Mouse (Mus musculus) heart, embryonic 12.5 days (tissue): ENCODE data around the gene Fbn1. TPM values are rescaled to one million over a fixed set of nuclear protein-coding genes. Genes with fewer than 3 reads are reported as not detected.

Experiments used
- ATAC-seq: fragments of 200-750 bp; cut with Nextera tagmentation; 2 replicates; pipeline ENCODE4 v1.8.0; 2017; ENCODE audit warnings: moderate TSS enrichment, moderate library complexity; ENCODE audit not compliant: insufficient number of reproducible peaks, low FRiP score
- H3K27ac ChIP-seq: fragments of 300-500 bp; sonication (generic); 2 replicates; pipeline ENCODE4 v1.5.1; 2016; ENCODE audit warnings: mild to moderate bottlenecking, moderate library complexity; ENCODE audit not compliant: poor library complexity, severe bottlenecking
- H3K27me3 ChIP-seq: fragments of 300-500 bp; sonication (generic); replicated peaks from 2 replicates; pipeline ENCODE4 v1.6.1; 2016; ENCODE audit warnings: mild to moderate bottlenecking, moderate library complexity
- H3K36me3 ChIP-seq: fragments of 300-500 bp; sonication (generic); 2 replicates; pipeline ENCODE4 v1.6.1; 2016; ENCODE audit warnings: mild to moderate bottlenecking, moderate library complexity
- H3K4me1 ChIP-seq: fragments of 300-500 bp; sonication (generic); replicated peaks from 2 replicates; pipeline ENCODE4 v1.6.1; 2016; ENCODE audit warnings: mild to moderate bottlenecking
- H3K4me2 ChIP-seq: fragments of 300-500 bp; sonication (generic); 2 replicates; pipeline ENCODE4 v1.6.1; 2016; ENCODE audit warnings: mild to moderate bottlenecking, moderate library complexity
- H3K4me3 ChIP-seq: fragments of 300-500 bp; sonication (generic); 2 replicates; pipeline ENCODE4 v1.5.1; 2016; ENCODE audit warnings: mild to moderate bottlenecking
- H3K9ac ChIP-seq: fragments of 300-500 bp; sonication (generic); 2 replicates; pipeline ENCODE4 v1.6.1; 2016; ENCODE audit warnings: mild to moderate bottlenecking, moderate library complexity
- H3K9me3 ChIP-seq: fragments of 300-500 bp; sonication (generic); replicated peaks from 2 replicates; pipeline ENCODE4 v1.6.1; 2016; ENCODE audit warnings: mild to moderate bottlenecking, moderate library complexity
- WGBS: fragments of 180-500 bp; shearing (Covaris S2); methylation state at CpG from one replicate; pipeline ENCODE4 v1.1.7; 2016; 5-methylcytosine and 5-hydroxymethylcytosine counted together
- polyA plus RNA-seq: library from polyadenylated mRNA; unstranded; fragments of >200 nt; fragmentation: Nextera tagmentation; extraction: Ambion mirVana; gene quantifications from 2 replicates; pipeline ENCODE4 v1.2.1, GENCODE M21; 2016

Gene Fbn1
- polyA plus RNA-seq, 1 experiment from 2014 or later = 38.8 TPM

DNA sequence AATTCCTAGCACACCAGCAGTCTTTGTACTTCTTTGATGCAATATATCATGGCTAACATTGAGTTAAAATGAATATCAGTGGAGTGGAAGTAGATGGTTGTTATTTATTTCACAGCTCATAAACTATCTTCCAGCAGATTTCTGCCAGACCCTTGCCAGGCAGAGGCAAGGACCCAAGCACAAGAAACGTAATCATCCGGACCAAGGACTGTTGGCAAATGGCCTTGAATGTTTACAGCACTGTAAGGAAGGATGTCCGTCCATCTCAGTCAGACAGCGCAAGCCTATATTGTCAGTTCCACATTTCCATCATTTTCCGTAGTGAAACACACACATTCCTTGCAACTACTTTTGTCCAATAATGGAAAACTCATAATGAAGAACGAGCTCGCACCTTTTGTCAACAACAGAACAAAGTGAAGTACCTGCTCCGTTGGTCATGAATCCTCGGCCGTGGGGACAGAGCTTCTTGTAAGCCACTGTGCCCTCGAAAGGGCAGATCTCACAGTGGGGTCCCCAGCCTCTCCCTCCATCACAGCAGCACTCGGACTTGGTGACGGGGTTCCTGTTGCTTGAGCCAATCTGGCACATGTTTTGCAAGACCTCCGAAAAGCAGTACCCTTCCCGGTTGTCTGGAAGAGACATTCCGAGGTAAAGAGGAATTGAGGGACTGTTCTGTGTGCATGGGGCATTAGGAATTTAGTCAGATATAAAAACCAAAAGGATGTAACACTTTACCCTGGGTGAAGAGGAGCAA lies 193.4 kb downstream of the Fbn1 start:
- Histone ChIP-seq H3K9ac (no peak overlapping the region), H3K4me1 (peaks cover 6% of the 10 kb centered on the region), H3K4me3 (no peak overlapping the region), H3K4me2 (no peak overlapping the region), H3K27ac (no peak overlapping the region), H3K27me3 (no peaks in the 10 kb centered on the region), H3K9me3 (no peaks in the 10 kb centered on the region), H3K36me3 (peaks cover 69% of the 10 kb centered on the region)
- 87% methylated on average over 16 of the region's 16 CpGs for WGBS
- ATAC-seq = no peak

DNA sequence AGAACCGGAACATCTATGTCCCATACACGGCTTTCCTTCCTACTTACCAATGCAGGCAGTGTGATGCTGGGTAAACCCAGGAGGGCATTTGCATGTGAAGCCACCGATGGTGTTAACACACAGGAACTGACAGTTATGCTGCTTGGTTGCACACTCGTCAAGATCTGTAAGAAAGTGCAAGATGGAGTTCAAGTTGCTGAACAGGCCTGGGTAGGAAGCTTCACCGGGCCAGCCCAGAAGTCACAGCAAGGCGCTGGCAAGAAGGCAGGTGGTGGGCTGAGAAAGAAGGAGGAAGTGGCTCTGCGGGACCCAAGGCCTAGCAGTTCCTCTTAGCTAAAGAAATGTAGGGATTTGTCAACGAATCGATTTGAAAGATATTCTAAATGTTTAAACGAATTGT lies 198.1 kb downstream of the Fbn1 start:
- H3K9ac ChIP-seq = no peak overlapping the region
- H3K27me3 ChIP-seq = no peaks in the 10 kb centered on the region
- H3K27ac ChIP-seq = no peak overlapping the region
- peaks cover 71% of the 10 kb centered on the region for H3K36me3 ChIP-seq
- no peak overlapping the region for H3K4me2 ChIP-seq
- H3K4me3 ChIP-seq = no peak overlapping the region
- WGBS = 85% methylated on average over 10 of the region's 10 CpGs
- ATAC-seq = no peak
- no peaks in the 10 kb centered on the region for H3K4me1 ChIP-seq
- H3K9me3 ChIP-seq = no peaks in the 10 kb centered on the region

DNA sequence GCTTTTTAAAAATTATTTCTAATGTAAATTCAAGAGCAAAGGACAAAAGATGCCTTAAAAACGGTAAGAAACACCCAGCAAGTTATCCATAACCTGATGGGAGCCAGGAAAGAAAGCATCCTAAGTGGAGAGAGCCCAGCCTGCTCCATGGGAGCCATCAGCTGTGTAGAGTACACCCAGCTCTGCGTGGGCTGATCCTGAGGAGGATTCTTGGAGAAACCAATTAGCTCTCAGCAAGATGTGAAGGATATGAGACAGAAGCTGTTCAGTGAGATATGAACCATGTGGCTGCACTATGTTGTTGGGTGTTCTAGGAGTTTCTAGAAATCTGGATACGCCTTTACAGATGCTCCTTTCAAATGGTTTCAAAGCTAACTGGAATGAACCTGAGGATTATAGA lies 202.1 kb downstream of the Fbn1 start:
- Histone ChIP-seq H3K9ac (no peak overlapping the region), H3K4me3 (no peak overlapping the region), H3K27ac (no peak overlapping the region), H3K9me3 (no peaks in the 10 kb centered on the region), H3K4me1 (no peaks in the 10 kb centered on the region), H3K4me2 (no peak overlapping the region), H3K27me3 (no peaks in the 10 kb centered on the region), H3K36me3 (peaks cover 70% of the 10 kb centered on the region)
- WGBS = 80% methylated on average over 3 of the region's 3 CpGs
- no peak for ATAC-seq

DNA sequence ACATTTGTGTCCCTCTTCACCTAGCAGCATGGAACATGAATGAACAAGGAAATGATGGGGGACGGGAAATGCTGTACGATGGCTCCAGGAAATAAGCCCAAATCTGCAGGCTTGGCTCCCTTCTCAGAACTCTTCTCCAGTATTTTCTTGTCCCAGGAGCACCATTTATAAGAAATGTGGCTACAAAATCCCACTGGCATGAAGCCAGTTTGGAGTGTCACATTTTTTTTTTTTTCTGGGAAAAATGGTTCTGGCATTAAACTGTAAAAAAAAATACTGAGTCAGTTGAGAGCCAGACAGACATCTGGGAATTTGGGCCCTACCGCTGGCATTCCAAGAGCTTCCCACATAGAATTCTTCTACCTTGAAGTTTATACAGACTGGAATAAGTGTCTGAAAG lies 203.0 kb downstream of the Fbn1 start:
- H3K4me2 ChIP-seq = no peak overlapping the region
- no peak for ATAC-seq
- H3K9ac ChIP-seq = no peak overlapping the region
- 85% methylated on average over 3 of the region's 3 CpGs for WGBS
- no peaks in the 10 kb centered on the region for H3K27me3 ChIP-seq
- no peaks in the 10 kb centered on the region for H3K4me1 ChIP-seq
- no peak overlapping the region for H3K27ac ChIP-seq
- H3K36me3 ChIP-seq = peaks cover 70% of the 10 kb centered on the region
- no peak overlapping the region for H3K4me3 ChIP-seq
- H3K9me3 ChIP-seq = no peaks in the 10 kb centered on the region

DNA sequence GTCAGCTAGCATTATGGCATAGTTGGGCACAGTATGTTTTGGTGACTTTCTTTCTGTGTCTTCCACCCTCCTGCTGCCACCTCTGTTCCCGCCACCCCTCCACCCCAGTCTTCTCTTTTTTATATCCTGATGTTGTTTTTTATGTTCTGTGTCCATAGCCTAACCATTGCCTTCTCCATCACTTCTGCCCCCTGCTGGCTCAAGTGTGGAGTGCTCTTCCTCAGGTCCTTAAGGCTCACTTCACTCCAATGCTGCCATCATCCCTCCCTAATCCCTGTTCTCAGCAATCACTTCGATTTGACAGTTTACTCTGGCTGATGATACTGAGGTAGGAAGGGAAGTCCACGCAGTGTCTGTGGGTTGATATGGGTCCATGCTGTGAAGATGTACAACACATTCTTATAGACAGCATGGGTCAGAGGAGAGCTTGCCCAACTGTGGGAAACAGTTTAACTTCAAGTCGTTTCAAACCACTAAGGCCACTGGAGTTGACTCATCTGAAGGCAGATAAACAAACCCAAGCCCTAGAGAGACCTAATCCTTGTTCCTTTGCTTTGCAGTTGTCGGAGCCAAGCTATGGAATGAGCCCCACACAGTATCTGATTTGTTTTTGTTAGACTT lies 203.9 kb downstream of the Fbn1 start:
- H3K9me3 ChIP-seq = no peaks in the 10 kb centered on the region
- H3K4me3 ChIP-seq = no peak overlapping the region
- no peak overlapping the region for H3K27ac ChIP-seq
- no peaks in the 10 kb centered on the region for H3K4me1 ChIP-seq
- no peak overlapping the region for H3K4me2 ChIP-seq
- no peak overlapping the region for H3K9ac ChIP-seq
- no peak for ATAC-seq
- H3K27me3 ChIP-seq = no peaks in the 10 kb centered on the region
- 58% methylated on average over 5 of the region's 5 CpGs for WGBS
- H3K36me3 ChIP-seq = peaks cover 61% of the 10 kb centered on the region

DNA sequence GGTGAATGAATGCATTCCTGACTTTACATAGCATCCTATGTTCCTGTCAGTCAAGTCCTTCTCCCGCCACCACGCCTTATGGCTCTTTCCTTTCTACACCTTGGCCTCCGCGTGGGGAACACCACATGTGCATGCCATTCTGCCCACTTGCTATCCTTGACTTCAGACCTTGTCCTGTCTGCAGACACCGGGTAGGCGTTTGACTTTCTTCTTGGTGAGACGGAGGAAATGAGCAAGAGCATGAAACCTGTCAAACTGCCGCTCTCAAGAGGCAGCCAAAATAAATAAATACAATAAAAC lies 205.2 kb downstream of the Fbn1 start:
- no peak overlapping the region for H3K4me2 ChIP-seq
- H3K9ac ChIP-seq = no peak overlapping the region
- H3K36me3 ChIP-seq = peaks cover 51% of the 10 kb centered on the region
- WGBS = 74% methylated on average over 8 of the region's 8 CpGs
- no peaks in the 10 kb centered on the region for H3K27me3 ChIP-seq
- no peak overlapping the region for H3K4me3 ChIP-seq
- no peak for ATAC-seq
- H3K27ac ChIP-seq = no peak overlapping the region
- H3K4me1 ChIP-seq = no peaks in the 10 kb centered on the region
- no peaks in the 10 kb centered on the region for H3K9me3 ChIP-seq

DNA sequence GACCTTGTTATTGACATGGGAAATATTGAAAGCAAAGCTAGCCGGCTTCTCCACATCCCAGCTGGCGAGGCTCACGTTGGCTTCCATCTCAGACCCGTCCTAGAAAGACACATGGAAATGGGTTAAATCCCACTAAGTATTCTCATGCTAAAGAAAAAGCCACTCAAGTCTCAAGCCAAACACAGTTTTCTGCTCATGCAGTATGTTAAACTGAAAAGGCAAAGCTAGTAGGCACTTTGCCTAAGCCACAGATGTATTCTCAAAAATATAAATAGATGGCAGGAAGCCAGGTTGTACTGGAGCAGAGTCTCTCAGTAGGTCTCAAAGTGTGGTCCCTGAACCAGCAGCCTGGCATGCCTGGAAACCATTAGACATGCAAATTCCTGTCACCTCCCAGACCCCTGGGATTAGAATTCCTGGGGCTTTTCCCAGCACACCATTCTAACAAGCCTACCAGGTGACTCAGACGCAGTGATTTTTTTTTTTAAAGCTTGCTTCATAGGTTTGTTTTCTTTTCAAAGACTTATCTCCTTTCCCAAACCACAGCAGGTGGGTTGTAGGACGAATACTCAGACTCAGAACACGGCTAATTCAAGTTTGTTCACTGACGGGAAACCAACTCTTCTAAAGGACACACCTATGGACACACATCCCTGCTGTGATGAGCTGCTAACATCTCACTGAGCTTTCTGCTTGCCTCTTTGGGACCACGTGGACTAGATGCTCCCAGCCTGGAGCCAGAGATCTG lies 205.7 kb downstream of the Fbn1 start:
- Histone ChIP-seq H3K36me3 (peaks cover 46% of the 10 kb centered on the region), H3K27ac (no peak overlapping the region), H3K4me3 (no peak overlapping the region), H3K4me2 (no peak overlapping the region), H3K27me3 (no peaks in the 10 kb centered on the region), H3K9ac (no peak overlapping the region), H3K4me1 (no peaks in the 10 kb centered on the region), H3K9me3 (no peaks in the 10 kb centered on the region)
- no peak for ATAC-seq
- WGBS = 65% methylated on average over 9 of the region's 9 CpGs

DNA sequence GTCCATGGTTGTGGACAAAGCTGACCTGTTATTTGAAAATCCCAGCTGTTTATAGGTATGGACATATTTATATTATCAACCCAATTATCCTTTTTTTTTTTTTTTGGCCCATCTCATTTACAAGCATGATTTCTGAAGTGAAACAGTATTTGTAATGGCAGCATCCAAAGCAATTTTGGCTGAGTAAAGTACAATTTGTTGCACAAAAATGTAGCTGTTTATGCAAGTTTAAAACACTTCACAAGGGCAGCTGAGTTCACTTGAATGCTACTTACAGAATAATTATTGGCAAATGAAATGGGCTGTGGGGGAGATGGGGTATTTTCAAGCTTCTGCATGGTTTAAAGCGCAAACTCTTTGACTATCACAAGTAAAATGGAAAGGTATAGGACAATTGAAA lies 209.0 kb downstream of the Fbn1 start:
- Histone ChIP-seq H3K4me3 (no peak overlapping the region), H3K4me2 (no peak overlapping the region), H3K27ac (no peak overlapping the region), H3K27me3 (no peaks in the 10 kb centered on the region), H3K36me3 (peaks cover 32% of the 10 kb centered on the region), H3K9me3 (no peaks in the 10 kb centered on the region), H3K4me1 (no peaks in the 10 kb centered on the region), H3K9ac (no peak overlapping the region)
- ATAC-seq = no peak
- 82% methylated on average over 1 of the region's 1 CpGs for WGBS

DNA sequence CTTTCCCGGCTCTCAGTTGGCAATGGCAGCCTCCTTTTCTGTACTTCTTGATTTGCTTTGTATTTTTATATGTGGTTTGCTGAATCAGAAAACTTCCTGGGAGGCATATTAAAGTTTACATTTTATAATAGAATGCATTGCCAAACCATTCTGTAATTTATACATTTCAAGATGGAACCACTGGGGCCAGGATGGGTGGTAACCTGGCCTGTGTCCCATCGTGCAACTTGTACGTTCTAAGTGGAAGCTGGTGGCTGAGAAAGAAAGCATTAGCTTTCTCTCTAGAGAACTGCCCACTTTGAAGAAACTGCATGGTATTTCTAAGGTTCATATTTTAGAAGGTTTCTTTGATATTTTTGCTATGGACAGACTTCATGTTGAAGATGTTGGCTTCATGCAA lies 212.3 kb downstream of the Fbn1 start:
- Histone ChIP-seq H3K4me2 (no peak overlapping the region), H3K9me3 (no peaks in the 10 kb centered on the region), H3K9ac (no peak overlapping the region), H3K27ac (no peak overlapping the region), H3K27me3 (no peaks in the 10 kb centered on the region), H3K36me3 (peaks cover 1% of the 10 kb centered on the region; the same call in 1 of the 2 replicates), H3K4me1 (0 out of 2 replicates have a peak, but pooled peaks cover 4% of the 10 kb centered on the region), H3K4me3 (no peak overlapping the region)
- ATAC-seq = no peak
- WGBS = 88% methylated on average over 3 of the region's 3 CpGs

DNA sequence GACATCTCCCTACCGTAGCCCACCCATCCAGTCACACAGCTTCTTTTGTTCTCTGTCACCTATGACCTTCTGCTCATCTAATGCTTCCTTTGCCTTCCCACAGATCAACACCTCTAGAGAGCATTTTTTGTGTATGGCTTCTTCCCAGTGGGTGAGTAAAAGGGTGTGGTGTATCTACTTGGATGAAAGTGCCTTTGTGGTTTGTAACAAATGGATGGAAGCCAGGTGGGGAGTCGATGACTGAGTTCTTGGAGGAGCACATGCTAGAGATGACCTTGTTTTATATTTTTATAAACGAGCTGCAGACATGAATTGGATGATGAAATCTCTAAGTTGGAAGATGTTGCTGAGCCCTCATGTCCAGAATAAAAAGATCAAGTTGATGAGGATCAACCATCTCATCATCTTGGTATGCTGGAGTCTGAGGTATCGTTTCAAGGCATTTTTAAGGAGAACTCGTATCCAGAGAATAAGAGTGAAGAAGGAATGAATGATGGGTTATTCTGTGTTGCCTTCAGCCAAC lies 213.8 kb downstream of the Fbn1 start:
- Histone ChIP-seq H3K27ac (no peak overlapping the region), H3K27me3 (no peaks in the 10 kb centered on the region), H3K36me3 (no peaks in the 10 kb centered on the region), H3K9ac (no peak overlapping the region), H3K9me3 (no peaks in the 10 kb centered on the region), H3K4me3 (no peak overlapping the region), H3K4me2 (no peak overlapping the region), H3K4me1 (0 out of 2 replicates have a peak, but pooled peaks cover 4% of the 10 kb centered on the region)
- 73% methylated on average over 5 of the region's 5 CpGs for WGBS
- no peak for ATAC-seq

DNA sequence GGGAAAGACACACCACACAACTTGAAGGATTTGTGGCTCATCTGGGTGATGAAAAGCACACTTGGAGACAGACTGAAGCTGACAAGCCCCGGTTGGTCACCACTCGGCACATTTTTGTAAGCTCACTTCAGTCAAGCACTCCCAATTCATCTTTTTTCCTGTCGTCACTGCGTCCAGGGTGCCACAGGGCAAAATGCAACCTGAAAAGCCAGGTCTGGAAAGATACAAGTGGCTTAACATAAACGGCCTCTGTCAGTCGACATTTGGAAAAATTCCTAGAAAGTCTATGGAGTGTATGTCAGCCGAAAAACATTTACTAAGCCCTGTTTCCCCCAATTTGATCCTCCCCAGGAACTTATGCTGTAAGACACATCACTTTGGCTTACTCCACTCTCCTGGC lies 215.2 kb downstream of the Fbn1 start:
- Histone ChIP-seq H3K27me3 (no peaks in the 10 kb centered on the region), H3K9ac (no peak overlapping the region), H3K36me3 (no peaks in the 10 kb centered on the region), H3K27ac (no peak overlapping the region), H3K4me2 (no peak overlapping the region), H3K4me1 (0 out of 2 replicates have a peak, but pooled peaks cover 4% of the 10 kb centered on the region), H3K9me3 (no peaks in the 10 kb centered on the region), H3K4me3 (no peak overlapping the region)
- ATAC-seq = no peak
- WGBS = 48% methylated on average over 7 of the region's 7 CpGs
